Mouse (Mus musculus) ovary, postnatal 14 days (tissue): Measurements from ENCODE around the gene Thada.
"Not testable (repeated sequence)": the region's sequence is repeated elsewhere in the genome, so short reads cannot be mapped to it uniquely, and the experiment has no call there.

Experiments
- DNase-seq: peaks from one replicate; pipeline ENCODE4 v3.0.0; 2022; ENCODE audit warnings: low spot score

Gene Thada

DNA sequence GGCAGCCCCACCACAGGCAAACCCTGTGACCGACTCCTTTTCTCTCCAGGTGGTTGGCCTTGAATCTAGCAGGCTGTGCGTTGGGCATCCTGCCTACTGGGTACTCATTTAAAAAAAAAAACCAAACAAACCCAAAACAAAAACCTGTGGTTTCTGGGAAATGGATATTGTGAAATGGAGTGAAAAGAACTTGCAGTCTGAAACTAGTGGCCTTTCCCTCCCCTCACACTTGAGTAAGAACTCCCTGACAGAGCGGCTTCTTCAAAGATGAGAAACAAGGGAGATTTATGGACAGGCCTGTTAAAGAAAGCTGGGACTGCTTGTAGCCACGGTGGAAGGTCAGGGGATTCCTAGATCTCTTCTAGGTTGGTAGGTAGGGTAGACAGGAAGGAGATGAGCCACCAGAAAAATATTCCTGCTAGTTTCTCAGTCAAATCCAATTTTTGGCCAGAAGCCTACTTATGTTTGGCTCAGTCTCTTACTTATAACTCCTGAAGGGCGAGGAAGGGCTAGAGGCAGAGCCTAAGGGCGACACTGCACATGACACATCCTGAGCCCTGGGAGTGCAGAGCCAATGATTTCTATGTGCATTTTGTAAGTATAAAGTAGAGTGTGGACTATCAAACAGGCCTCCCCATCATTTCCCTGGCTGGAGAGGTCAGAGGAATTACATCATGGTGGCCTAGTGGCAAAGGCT, 250.6 kb downstream of the Thada start:
- no peak for DNase-seq

DNA sequence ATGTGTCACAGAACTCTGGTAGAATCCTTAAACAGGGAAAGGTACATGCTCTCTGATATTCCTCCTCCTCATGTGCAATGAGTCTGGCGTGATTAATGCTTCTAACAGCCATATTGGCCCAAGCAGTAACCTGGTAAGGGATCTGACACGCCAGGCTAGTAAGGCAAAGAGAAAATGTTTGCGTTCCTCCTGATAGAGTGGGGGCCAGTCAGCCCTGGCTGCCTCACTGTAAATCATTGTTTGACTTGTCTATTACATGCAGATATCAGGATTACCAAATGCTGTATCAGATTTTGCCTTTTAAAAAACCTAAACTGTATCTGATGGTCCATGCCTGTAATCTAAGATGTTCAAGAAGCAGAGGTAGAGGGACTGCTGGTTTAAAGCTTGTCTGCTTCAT, 252.5 kb downstream of the Thada start:
- no peak for DNase-seq

DNA sequence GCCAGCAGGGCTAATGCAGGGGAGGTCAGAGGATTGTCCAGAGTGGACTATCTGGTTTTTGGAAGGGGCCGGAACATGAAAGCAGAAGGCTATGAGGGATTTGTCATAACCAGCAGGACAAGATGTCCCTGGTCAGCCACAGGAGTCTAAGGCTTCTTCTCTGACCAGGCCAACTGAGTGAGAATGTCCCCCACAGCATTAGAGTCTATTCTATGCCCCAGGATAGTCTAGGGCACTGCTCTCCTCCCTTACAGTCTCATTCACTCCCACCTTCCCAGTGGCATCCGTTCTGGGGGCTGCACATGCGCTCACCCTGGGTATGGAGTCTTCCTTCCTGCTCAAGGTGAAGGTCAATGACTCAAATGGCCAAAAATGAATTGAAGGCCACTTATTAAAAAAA, 258.4 kb downstream of the Thada start:
- DNase-seq, result no peak

DNA sequence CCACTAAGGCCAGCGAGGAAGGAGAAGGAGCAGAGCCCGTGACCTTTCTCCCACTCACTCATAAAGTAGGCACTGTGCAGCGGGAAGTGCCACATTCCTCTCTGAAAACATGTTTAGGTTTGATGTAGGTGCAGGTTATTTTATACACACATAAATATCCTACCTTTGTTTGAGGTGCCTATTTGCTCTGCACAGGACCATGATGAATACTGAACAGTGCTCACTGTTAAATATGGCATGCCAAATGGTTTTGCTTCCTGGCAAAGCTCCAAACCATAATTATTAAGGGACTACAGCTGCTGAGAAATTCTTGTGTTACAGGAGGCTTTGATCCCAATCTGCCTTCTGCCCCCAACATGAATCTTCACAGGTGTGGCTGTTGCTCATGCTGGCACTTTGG, 259.8 kb downstream of the Thada start:
- no peak for DNase-seq

DNA sequence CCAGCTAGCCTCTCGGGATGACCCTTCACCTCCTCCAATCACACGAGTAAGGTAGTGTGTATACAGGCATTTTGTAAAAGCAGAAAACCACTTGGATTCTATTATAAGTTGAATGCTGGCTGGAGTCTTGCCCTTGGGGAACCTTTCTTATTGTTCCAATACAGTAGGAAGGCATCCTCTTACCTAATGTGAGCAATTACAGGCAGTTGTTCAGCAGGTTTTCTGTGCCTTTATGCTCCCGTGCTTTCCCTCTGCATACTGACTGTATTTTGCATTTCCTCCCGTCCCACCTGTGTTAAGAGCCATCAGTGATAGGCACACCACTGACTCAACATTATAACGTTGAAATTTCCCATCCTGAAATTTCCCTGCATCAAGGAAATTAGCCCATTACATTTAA, 261.0 kb downstream of the Thada start:
- DNase-seq, result no peak

DNA sequence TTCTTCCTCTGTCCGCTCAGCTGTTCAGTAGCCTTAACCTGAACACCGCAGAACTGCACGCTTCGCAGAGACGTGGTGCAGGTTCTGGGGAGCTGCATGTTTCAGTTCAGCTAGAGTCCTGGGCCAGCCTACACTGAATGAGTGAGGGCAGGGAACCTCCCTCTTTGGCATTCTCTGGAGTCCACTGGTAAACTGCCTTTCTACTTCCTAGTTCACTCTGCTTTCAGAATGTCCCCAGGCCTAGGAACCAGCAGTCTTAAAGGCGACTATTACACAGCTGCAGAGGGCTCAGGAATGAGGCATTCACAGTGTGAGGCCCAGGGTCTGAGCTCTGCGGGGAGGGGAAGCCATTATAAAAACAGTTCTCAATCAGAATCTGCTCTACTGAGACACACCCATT, 262.7 kb downstream of the Thada start:
- no peak for DNase-seq

DNA sequence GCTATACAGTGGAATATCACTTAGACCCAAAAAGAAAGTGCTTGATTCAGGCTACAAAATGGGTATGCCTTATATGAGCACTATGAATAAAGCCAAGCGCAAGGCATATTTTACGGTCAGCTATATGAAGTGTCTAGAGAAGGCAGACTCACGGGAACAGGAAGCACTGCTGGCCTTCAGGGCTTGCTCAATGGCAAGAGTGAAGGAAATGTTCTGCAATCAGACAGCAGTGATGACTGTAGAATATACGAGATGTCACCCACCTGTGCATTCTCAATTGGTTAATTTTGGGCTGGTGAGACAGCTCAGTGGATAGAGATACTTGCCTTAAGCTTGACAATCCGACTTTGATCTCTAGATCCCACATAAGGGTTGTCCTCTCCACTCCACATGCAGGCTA, 264.8 kb downstream of the Thada start:
- no peak for DNase-seq

DNA sequence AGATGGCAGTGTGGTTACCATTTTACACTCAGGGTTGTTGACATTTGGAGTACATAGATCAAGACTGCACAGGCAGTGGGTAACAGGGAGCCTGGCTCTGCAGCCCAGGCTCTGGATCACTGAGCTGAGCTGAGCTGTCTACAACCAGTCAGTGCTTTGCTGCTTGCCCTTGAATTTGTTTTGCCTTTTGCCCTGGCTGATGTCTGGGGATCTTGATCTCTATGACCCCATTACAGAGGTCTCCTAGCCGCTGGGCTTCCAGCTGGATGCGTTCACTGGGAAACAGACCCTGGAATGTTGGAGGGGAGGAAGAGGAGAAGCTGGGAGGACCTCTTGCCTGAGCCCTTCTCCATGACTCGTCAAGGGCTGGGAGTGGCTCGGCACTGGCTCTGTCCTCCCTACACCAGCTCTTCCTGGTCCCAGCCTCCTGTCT, 268.1 kb downstream of the Thada start:
- DNase-seq, result no peak

DNA sequence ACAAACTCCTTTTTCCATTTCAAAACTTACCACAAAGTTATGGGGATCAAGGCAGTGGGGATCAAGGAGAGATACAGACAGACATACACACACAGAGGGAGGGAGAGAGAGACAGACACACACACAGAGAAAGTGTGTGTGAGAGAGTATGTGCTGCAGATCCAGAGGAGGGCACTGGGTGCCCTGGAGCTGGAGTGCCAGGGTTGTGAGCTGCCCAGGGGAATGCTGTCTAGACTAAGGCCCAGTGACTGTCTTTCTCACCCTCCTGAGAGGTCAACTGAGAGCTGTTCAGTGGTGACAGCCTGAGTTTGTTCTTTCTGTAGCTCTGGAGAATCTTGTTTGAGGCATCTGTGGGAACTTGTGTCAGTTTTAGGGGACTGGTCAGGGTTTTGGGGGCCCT, 269.7 kb downstream of the Thada start:
- no peak for DNase-seq

DNA sequence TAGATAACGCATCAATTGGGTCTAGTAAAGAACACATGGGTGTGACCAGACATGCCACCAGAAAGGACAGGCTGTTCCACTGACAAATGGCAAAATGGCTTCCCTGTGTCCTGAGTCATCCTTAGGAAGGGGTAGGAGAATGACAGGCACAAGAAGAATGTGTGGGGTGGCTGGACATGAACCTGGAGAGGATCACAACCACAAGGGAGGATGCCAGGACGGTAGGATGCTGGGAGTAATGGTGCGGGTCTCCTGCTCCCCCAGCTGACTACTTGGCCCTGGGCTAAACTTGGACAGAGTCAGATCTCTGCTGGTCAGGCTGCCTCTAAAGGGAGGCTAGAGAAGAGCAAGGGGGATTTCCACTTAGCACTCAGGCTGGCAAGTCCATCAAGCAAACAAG, 270.2 kb downstream of the Thada start:
- no peak for DNase-seq

DNA sequence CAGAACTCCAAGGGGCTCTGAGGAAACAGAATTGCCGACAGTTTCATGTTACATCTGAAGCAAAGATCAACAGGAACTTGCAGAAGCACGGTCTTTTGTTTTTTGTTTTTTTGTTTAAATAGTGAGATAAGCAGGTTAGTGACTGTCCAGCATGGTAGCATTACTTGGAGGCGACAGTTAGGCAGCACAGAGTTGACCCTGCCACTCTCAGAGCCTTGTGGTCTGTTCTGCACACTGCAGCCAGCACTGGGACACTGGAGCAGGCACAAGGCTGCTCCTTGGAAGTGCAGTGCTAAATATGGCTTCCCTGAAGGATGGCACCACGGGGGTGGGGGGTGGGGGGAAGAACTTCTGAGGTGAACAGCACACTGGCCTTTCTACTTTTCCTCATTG, 271.0 kb downstream of the Thada start:
- DNase-seq, result no peak

DNA sequence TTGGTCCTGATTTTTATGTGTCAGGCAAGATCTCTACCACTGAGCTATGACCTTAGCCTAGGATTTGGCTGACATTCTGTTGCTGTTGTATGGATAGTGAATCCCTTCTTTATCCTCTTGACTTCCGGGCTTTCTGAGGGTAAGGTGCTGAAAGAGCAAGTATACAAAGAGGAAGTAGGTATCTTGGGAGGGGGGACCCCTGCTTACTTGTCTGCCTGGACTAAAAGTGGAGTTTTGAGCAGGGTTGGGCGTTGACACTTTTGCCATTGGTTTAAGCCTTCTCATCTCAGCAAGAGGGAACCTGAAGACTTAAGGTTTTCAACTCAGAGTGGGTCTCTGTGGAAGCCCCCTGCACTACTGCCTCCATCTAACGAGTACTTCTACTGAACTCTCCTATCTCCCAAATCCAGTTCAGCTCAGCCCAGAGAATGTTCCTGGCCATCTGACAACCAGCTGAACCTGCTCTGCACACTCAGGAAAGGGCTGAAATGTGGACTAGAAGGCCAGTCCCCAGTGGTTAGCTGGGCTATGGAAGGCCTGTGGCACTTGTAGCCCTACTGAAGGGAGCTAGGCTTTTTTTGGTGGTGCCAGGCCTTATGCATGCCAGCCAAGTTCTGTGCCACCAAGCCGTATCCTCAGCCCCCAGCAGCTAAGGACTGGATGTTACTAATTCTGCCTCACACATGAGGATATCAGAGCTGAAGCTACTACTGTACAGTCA, 271.6 kb downstream of the Thada start:
- DNase-seq, result no peak

DNA sequence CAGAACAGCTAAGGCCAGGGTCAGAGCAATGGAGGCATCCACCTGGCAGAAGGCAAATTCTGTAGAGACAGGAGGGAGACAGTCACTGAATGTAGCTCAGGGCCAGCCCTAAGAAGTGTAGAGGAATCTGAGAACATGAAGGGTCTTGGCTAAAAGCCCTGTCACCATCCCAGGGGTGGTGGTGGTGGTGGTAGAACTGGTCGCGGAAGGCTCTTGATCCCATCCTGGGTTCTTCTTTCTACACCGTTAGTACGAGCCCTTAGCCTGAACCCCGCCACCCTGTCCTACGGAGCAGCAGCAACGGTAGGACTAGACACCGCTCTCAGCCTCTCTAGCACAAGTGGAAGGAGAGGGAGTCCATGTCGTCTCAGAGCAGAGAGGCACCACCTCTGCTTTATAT, 272.6 kb downstream of the Thada start:
- no peak for DNase-seq

DNA sequence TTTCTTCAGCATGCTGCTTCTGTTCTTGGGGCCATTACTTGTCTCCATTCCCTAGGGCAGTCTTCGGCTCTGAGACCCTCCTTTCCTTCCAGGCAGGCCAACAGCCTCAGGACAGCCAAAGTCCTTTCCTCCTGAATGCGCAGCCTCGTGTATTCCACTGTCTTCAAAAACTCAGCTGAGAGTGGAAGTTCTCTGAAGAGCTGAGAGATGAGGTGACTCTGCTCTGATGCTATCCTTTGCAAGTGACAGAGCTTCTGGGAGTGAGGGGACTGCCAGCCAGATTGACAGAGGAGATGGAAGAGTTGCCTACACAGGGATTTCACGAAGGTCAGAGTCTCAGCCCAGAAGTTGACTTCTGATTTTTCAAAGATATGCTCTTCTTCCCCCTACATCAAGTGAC, 274.1 kb downstream of the Thada start:
- DNase-seq, result no peak

DNA sequence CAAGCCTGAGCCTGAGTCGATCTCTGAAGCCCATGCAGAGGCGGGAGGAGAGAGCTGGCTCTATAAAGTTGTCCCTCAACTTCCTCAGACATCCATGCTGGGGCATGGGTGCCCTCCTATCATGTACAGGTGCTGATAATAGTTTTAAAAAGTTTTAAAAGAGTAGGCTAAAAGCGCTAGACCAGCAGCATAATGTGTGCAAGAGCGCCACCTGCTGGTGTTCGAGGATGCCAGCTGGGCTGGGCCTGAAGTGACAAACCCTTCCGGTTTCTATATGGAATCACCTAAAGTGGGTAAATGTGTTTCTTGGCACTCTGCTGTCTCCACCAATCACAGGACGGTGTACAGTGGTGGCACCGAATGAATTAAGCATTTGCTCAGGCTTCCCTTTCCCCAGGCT, 275.1 kb downstream of the Thada start:
- peak; percentile 84 for DNase-seq

DNA sequence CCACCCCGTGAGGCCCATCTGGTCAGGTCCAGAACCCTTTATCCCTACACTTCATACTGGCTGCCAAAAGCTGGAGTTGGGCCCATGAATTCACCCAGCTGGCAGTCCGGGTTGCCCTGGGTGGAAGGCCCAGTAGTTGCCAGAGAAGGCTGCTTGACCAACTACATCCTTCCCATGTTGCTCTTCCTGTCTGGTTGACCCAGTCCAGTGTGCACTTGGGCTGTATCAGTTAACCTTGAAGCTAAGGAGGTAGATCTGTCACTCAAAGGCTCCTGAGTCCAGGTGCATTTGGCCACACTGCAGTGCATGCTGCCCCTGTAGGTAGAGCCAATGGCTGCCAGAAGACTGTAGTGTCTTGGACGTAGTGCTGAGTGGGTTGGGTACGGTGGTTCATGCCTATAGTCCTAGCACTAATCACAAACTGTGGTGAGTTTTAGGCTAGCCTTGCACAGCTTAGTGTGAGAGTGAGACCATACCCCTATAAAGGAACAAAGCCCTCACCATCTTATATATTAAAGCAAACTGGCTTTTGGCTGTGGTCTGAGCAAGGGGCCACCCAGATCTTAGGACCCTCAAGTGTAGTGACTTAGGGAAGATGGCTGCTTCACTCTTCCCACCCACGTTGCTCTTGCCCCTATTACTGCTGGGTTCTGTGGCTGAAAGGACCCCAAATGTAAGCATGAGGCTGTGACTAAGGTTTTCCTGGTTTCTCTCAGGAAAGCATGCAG, 276.7 kb downstream of the Thada start:
- DNase-seq, result no peak

DNA sequence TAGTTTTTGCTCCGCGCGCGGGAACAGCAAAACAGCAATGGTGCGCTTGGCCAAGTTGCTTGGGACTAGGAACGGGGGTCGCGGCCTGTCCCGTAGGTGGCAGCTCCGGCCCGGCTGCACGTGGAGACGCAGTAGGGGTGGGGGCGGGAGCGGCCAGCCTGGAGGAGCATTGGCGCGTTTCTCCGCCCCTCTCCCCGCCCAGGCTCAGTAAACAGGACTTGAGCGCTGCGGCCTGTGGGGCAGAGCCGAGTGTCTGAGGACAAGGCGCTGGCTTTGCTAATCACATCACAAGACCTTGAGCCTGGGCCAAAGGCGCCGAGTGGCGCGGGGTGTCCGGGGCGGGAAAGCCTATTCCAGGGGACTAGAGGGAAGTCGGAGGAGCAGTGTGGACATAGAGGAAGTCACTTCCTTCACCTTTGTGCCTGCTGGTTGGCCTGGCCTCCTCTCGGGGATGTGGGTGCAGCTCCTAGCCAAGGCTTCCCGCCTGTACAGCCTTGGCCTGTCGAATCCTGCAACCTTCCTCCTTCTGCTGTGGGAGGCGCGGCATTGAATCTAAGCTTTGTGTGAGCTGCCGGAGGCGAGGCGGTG, 277.5 kb downstream of the Thada start:
- DNase-seq, result peak; percentile 88

DNA sequence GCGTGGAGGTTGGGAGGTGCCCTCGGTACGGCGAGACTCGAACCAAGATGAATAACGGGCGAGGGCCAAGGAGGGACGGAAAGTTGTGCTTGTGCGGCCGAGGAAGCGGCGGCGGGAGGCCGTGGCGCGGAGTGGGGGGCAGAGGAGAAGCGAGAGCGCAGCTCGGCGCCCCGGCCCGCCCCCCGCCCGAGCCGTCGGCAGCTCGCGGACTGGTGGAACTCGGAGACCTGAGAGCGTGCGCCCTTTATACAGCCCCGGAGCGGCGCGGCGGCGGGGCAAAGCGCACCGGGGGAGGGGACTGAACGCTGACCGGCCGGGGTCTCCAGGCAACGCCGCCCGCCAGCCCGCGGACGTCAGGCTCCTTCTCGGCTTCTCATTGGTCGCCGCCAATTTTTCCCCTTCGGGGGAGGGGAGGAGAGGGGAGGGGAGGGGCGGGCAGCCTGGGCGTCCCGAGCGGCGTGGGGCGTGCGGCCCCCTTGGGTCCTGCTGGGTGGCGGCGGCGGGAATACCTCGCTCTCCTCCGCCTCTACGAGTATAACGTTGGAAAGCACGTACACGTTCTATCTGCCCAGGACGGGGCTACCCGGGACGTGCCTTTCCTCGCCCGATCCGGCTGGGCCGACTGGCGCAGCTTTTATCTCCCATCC, 278.2 kb downstream of the Thada start, which contains the start of gene Zfp36l2:
Gene Zfp36l2 (minus strand): TSS at position 221 of the 647 bp plus-strand sequence.
- peak; percentile 97 for DNase-seq

DNA sequence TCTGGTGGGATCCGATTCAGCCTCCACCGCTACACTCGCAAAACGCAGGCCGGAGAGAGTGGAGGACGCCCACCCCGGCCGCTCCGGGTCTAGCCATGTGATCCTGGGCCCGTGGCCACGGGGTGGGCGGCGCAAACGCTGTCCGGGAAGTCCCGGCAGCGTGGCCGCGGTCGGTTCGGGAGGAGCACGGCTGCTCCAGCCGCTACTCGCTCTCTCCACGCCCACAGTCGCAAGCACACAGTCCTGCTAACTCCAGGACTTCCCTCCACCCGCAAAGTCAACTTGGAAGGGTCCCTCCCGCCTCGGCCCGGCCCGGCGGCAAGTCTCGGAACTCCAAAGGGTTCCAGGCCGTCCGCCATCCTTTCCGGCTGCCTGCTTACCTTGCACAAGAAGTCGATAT, 278.7 kb downstream of the Thada start:
- not testable (repeated sequence) for DNase-seq

DNA sequence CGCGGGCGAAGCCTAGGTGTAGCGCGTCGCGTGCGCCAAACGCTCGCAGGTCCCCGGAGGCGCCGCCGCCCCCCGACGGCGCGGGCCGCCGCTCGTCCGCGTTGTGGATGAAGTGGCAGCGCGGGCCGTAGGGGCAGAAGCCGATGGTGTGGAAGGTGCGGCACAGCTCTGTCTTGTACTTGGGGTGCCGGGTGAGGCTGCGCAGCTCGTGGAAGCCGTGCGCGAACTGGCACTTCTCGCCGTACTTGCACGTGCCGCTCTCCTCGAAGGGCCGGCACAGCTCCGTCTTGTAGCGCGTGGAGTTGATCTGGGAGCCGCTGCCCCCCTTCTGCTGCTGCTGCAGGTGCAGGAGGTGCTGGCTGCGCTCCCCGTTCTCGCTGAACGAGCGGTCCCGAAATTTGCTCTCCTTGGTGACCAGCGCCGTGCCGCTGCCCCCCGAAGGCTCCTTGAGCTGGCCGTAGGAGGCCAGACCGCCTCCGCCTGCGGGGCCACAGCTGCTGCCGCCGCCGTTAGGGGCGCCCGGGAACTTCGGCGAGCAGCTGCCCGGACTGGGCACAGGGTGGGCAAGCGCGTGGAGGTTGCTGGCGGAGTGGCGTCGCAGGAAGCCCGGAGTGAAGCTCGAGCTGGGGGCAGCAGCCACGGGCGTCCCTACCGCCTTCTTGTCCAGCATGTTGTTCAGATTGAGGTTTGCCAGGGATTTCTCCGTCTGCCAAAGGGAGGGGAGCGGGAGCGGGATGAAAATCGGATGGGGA, 279.4 kb downstream of the Thada start:
- peak; percentile 49 for DNase-seq
